In the genomic region with DNA sequence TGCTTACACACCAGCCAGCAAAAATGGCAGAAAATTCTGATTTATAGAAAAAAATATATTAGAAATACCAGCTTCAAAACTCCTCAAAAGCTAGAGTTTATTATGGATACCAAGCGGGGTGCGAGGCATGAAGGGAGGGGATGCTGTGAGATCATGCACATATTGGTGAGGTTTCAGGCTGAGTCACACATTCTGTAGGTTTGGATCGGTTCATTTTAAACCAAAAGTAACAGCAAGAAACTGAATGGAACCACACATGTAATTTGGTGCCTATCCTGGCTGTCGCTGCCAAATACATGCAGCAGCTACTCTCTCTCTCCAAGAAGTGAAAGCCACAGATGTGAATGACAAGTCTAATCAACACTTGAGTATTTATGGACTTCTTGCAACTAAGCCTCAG, we compare ENCODE assay signal across 16 mouse cellular contexts.
"Had no signal": no experiment of that assay in that cellular context is flagged by ENCODE, and none has a peak within 500 bp of the region (broad histone marks: within the 10 kb centered on the region; RNA-seq: fewer than 3 reads in every experiment).

No protein-coding gene starts in this region.

- DNase-seq: lung, postnatal 14 days; lung, postnatal 36 days; right cerebral cortex, postnatal 14 days; thymus, adult 2 months; thymus, postnatal 25 days; thymus, postnatal 4 days had no signal

- H3K4me3 ChIP-seq: lung, embryonic 15.5 days; megakaryocyte, embryonic 14.5 days; midbrain, embryonic 13.5 days; midbrain, embryonic 15.5 days; neural tube, embryonic 12.5 days; stomach, embryonic 15.5 days had no signal

- H3K4me1 ChIP-seq: lung, embryonic 15.5 days; megakaryocyte, embryonic 14.5 days; midbrain, embryonic 13.5 days; midbrain, embryonic 15.5 days; stomach, embryonic 15.5 days had no signal

- ATAC-seq: lung, postnatal 0 days; midbrain, embryonic 13.5 days; midbrain, embryonic 15.5 days had no signal

- H3K27ac ChIP-seq: lung, embryonic 15.5 days; macrophage; midbrain, embryonic 13.5 days; midbrain, embryonic 15.5 days; neural tube, embryonic 12.5 days; stomach, embryonic 15.5 days; stomach, postnatal 0 days had no signal

- H3K9me3 ChIP-seq: lung, embryonic 15.5 days; megakaryocyte, embryonic 14.5 days; midbrain, embryonic 13.5 days; midbrain, embryonic 15.5 days; neural tube, embryonic 12.5 days; stomach, embryonic 15.5 days had no signal

- H3K9ac ChIP-seq: lung, embryonic 15.5 days; midbrain, embryonic 13.5 days; midbrain, embryonic 15.5 days; neural tube, embryonic 12.5 days; stomach, embryonic 15.5 days had no signal

- H3K36me3 ChIP-seq: lung, embryonic 15.5 days; midbrain, embryonic 15.5 days had no signal

- H3K27me3 ChIP-seq: lung, embryonic 15.5 days; megakaryocyte, embryonic 14.5 days; midbrain, embryonic 13.5 days; midbrain, embryonic 15.5 days; neural tube, embryonic 12.5 days; stomach, embryonic 15.5 days had no signal

- H3K4me2 ChIP-seq: lung, embryonic 15.5 days; midbrain, embryonic 11.5 days; midbrain, embryonic 13.5 days; midbrain, embryonic 15.5 days; neural tube, embryonic 12.5 days; stomach, embryonic 15.5 days had no signal
